Mouse (Mus musculus): Measurements from ENCODE around the gene Zfp990. TPM values are rescaled to one million over a fixed set of nuclear protein-coding genes. Genes with fewer than 3 reads are reported as not detected.
"Not testable (repeated sequence)": the region's sequence is repeated elsewhere in the genome, so short reads cannot be mapped to it uniquely, and the experiment has no call there.

Zfp990 gene
- total RNA-seq (2015) (0.25 TPM in 1 of 2 replicates, not detected in the other), total RNA-seq (2017) (0.50 TPM in 1 of 2 replicates, not detected in the other)

DNA sequence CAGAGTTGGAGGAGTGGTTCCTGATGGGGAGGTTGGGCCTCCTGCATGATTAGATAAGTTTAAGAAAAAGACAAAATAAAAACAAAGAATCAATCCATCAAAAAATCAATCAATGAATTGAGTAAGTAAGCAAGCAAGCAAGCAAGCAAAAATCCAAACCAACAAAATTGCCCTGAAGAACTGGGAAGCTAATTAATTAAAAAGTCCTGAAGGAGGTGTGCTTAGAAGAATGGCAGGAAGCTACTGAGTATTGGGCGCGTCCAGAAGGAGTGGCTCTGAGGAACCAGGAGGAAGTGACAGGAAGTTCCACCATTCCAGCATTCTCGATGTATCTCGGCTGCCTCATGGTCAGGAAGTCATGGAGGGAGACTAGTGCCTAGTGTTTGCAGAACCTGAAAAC lies at the start of gene Zfp990:
Gene Zfp990, plus strand, starts transcription at position 301 of the 400 bp plus-strand sequence.
- not testable (repeated sequence) for ATAC-seq (replicated peaks; ENCODE audit: poor library complexity)

- ATAC-seq (replicated peaks; ENCODE audit: poor library complexity), result peak; percentile 60
Observed at GRCm38 (mm10) chr4:145463553-145464253, 46.9 kb upstream of the Zfp990 start.

DNA sequence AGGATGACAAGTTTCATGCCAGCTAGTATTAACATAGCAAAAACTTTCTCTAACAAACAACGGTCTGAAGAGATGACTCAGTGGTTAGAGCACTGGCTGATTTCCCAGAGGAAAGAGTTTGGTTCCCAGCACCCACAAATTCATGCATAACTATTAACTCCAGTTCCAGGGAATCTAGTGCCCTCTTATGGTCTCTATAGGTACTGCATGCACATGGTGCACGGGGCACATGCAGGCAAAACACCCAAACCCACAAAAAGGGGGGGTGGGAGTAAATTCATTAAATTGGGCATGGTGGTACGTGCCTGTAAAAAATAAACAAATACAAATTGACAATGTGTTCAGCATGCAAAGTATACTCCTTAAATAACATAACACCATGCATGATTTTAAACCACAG lies 32.4 kb upstream of the Zfp990 start:
- ATAC-seq (replicated peaks; ENCODE audit: poor library complexity), result 0 out of 2 replicates have a peak, but pooled peaks have one; percentile 39

GRCm38 (mm10) chr4:145480699-145481098 lies 29.9 kb upstream of the Zfp990 start:
- ATAC-seq (replicated peaks; ENCODE audit: poor library complexity), result not testable (repeated sequence)

DNA sequence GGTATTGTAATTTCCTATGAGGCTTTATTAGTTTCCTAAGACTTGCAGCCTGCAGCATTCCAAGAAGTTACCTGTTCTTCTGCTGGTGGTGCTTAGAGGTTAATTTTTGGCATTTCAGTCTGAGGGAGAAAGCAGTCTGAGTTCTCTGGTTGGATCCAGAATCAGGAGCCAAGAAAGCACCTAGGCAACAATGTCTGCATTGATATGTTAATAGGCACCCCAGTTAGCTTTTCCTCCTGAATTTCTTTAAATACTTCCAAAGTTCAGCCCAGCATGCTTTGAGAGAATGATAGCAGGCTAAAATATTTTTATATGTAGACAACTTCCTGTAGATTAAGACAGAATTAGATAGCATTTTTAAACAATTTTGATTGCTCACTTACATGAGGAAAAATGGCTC lies 21.2 kb upstream of the Zfp990 start:
- ATAC-seq (replicated peaks; ENCODE audit: poor library complexity), result no peak

- ATAC-seq (replicated peaks; ENCODE audit: poor library complexity), result no peak
Observed at GRCm38 (mm10) chr4:145492132-145492531, 18.4 kb upstream of the Zfp990 start.

- not testable (repeated sequence) for ATAC-seq (replicated peaks; ENCODE audit: poor library complexity)
Observed at GRCm38 (mm10) chr4:145493316-145493715, 17.2 kb upstream of the Zfp990 start.

DNA sequence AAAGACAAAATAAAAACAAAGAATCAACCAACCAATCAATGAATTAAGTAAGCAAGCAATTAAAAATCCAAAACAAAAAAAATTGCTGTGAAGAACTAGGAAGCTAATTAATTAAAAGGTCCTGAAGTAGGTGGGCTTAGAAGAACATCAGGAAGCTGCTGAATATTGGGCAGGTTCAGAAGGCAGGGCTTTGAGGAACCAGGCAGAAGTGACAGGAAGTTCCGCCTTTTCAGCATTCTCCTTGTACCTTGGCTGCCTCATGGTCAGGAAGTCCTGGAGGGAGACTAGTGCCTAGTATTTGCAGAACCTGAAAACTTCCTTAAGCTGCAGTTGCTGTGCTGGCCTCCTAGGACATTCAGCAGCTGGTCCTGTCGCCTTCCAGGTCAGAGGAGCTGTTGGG lies 4.1 kb downstream of the Zfp990 start:
- ATAC-seq (replicated peaks; ENCODE audit: poor library complexity), result not testable (repeated sequence)

DNA sequence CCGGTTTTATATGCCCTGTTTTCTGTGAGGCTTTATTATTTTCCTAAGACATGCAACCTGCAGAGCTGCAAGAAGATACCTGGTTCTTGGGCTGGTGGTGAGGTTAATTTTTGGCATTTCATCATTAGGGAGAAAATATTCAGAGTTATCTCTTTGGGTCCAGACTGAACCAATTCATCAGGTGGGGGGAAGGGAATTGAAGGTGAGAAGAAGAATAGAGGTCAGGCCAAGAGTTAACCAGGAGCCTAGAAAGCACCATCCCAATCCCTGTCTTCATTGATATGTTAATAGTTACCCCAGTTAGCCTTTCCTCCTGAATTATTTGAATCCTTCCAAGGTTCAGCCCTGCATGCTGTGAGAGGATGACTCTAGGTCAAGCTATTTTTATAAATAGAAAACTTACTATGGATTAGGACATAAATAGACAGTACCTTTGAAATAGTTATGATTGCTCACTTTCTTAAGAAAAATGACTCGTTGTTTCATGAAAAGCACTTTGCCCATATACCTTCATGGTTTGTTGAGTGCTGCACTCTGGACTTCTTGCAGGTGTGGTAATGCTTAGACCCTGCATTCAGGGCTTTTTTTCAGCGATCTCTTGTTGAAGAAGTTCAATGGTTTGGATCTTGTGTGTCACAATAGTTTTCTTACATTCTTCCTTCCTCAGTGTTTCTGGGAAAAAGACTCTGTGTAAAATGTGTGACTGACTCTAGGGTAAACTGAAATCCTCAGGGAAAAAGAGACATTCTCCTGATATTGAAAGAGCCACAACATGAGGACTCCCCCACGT lies 5.4 kb downstream of the Zfp990 start:
- not testable (repeated sequence) for ATAC-seq (replicated peaks; ENCODE audit: poor library complexity)

DNA sequence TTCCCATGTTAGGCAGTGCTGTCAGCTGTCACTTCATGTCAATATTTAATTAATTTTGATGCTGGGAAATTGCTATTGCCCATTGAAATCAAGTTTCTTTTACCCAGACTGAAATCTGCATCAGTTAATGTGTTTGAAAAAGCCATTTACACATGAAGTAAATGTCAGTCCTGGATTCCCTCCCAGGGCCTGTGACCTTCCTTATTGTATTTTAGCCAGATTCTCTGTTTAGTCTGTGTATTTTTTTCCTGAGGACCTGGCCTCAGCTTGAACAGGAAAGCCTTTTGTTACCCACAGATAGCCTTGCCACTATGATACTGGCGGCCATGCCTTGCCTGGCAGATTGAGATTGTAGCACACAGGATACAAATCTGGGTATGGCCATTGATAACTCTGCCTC lies 6.8 kb downstream of the Zfp990 start:
- not testable (repeated sequence) for ATAC-seq (replicated peaks; ENCODE audit: poor library complexity)

DNA sequence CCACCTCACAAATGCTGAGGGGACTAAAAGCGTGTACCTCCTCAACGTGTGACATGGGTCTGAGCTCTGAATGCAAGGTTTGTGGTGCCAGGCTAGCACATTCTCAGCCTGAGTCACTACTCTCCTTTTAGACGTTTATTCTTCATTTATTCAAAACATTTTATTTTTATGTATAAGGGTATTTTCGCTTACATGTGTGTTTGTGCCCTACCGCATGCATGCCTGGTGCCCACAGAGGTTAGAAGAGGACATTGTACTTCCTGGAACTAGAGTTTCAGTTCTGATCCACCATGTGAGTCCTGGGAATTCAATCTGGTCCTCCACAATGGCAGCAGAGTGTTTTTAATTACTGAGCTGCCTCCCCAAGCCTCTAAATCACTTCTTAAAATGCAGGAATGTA lies 33.3 kb downstream of the Zfp990 start:
- not testable (repeated sequence) for ATAC-seq (replicated peaks; ENCODE audit: poor library complexity)

DNA sequence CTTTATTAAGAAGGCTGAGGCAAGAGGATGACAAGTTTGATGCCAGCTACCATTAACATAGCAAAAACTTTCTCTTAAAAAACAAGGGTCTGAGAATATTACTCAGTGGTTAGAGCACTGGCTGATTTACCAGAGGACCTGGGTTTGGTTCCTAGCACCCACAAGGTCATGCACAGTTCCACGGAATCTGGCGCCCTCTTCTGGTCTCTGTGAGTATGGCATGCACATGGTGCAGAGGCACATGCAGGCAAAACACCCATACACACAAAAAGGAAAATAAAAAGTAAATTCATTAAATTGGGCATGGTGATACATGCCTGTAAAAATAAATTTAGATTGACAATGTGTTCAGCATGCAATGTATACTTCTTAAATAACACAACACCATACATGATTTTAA lies 34.5 kb downstream of the Zfp990 start:
- ATAC-seq (replicated peaks; ENCODE audit: poor library complexity), result not testable (repeated sequence)

GRCm38 (mm10) chr4:145545734-145546349 lies 35.3 kb downstream of the Zfp990 start:
- peak; percentile 55 for ATAC-seq (replicated peaks; ENCODE audit: poor library complexity)

DNA sequence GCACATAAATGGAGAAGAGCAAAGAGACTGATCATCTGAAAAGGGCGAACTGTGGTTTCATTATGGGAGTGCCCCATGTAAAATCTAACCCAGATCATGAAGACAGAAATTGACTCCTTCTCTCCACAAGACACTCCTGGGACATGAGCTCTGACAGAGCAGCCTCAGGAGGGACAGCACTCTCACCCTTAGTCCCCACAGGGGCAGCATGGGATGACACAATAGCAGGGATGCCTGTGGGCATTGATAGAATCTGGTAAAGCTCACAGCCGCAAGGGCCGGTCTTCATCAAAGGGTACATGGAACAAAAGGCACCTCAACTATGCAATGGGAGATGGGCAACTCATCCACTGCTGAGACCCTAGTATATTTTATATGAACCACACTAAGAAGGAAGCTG lies 35.9 kb downstream of the Zfp990 start:
- ATAC-seq (replicated peaks; ENCODE audit: poor library complexity), result not testable (repeated sequence)

DNA sequence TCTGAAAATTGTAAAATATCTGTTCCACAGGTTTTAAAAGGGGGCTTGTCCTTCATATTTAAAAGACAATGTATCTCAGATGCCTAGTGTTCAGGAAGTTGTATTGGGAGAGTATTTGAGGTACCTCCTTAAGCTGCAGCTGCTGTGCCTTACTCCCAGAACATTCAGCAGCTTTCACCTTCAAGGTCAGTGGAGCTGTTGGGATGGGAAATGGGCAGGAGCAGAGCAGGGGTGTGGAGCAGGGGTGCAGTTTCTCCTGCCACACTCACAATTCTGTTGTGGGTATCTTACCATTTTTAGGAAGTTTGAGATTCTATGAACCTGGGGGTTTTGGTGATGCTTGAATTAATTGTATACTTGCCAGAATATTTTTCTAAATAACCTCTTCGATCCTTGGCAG lies 46.1 kb downstream of the Zfp990 start:
- no peak for ATAC-seq (replicated peaks; ENCODE audit: poor library complexity)

- no peak for ATAC-seq (replicated peaks; ENCODE audit: poor library complexity)
Observed at GRCm38 (mm10) chr4:145559505-145560099, 49.0 kb downstream of the Zfp990 start.

DNA sequence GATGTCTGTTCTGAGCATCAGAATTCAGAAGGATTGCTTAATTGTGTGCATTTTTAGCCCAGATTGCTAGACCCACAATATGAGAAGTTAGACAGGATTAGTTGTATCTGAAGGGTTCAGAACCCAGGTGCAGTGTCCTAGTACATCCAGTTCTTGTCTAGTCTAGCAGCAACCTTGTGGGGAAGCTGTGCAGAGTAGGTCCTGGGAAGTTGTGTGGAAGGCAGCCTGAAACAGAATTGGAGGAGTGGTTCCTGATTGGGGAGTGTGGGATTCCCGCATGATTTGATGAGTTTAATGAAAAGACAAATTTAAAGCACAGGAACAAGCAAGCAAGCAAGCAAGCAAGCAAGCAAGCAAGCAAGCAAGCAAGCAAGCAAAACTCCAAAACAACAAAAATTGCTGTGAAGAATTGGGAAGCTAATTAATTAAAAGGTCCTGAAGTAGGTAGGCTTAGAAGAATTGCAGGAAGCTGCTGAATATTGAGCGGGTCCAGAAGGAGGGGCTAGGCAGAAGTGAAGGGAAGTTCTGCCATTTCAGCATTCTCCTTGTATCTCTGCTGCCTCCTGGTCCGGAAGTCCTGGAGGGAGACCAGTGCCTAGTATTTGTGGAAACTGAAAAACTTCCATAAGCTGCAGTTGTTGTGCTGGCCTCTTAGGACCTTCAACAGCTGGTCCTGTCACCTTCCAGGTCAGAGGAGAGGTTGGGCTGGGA lies 53.7 kb downstream of the Zfp990 start:
- ATAC-seq (replicated peaks; ENCODE audit: poor library complexity), result peak; percentile 75

GRCm38 (mm10) chr4:145570461-145570860 lies 59.9 kb downstream of the Zfp990 start:
- ATAC-seq (replicated peaks; ENCODE audit: poor library complexity), result not testable (repeated sequence)

DNA sequence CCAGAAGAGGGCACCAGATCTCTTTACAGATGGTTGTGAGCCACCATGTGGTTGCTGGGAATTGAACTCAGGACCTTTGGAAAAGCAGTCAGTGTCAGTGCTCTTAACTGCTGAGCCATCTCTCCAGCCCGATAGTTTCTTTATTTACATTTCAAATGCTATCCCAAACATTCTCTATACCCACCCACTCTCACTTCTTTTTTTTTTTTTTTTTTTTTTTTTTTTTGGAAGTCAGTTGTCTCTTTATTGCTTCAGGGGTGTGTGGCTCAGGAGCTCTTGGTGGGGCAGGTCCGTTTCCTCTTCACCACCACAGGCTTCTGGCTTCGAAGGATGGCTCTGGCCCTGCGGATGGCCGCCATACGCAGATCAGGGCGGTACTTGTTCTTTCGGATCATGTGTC lies 66.1 kb downstream of the Zfp990 start:
- not testable (repeated sequence) for ATAC-seq (replicated peaks; ENCODE audit: poor library complexity)

DNA sequence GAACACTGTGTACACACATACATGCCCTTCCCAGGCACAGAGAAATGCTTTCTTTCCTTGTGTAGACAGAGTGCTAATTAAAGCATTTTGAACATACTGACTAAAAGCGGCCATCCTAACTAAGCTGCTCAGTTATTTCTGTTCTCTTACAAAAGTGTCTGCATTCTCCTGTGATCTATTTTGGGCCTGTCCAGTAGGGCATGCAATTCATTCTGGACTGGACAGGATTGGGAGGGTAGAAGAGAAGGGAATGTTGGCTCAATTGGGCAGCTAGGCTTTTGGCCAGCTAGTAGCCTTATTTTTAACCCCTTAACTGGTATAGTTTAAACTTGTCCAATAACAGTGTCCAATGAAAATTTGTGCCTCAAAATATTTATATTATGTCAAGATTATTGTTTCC lies 69.8 kb downstream of the Zfp990 start:
- ATAC-seq (replicated peaks; ENCODE audit: poor library complexity), result not testable (repeated sequence)

Data from megakaryocyte progenitor cell, adult 5-6 weeks (primary cell).